Mouse (Mus musculus) duodenum, adult 2 months (tissue): ENCODE results near the gene Nudt19. TPM values are rescaled to one million over a fixed set of nuclear protein-coding genes. Genes with fewer than 3 reads are reported as not detected.

ENCODE experiments used
- polyA plus RNA-seq: library from polyadenylated mRNA; depleted of rRNA; stranded (reverse); fragments of >200 nt; gene quantifications from 2 replicates; pipeline ENCODE4 v1.2.3, GENCODE M21; 2012; ENCODE audit warnings: low replicate concordance; rRNA removed

Gene Nudt19
- 62.8 and 85.5 TPM in 2 replicates for polyA plus RNA-seq

GRCm38 (mm10) chr7:35556205-35556603 lies at the start of gene Nudt19:
Gene Nudt19, minus strand, starts transcription at chr7:35556304.

GRCm38 (mm10) chr7:35586055-35586905 lies 30.2 kb upstream of the Nudt19 start, which contains the start of gene Ankrd27:
Gene Ankrd27, plus strand, starts transcription at chr7:35586244.

GRCm38 (mm10) chr7:35585191-35586054 lies 29.3 kb upstream of the Nudt19 start, which contains the start of gene Rgs9bp:
Gene Rgs9bp, minus strand, starts transcription at chr7:35585582.

DNA sequence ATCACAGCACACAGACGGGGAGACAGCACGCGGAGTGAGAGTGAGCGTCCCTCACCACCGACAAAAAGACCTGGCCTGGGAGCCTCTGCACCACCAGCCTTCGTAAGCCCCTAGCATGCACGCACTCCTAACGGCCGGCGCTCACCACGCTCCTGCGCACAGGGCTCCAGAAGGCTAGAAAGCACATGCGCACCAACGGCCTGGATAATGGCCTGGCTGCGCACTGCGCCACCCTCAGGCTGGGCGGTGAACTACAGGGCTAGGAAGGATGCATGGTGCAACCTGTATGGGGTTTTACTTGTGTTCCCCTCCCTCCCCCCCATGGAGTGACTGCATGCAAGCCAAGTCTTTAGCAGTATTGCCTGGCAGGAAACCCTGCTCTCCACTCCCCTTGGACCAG lies 18.5 kb downstream of the Nudt19 start, which contains the start of gene Tdrd12:
Gene Tdrd12 (minus strand): TSS at position 184 of the 400 bp plus-strand sequence.

Other genes starting within 250 kb of the Nudt19 start
- gene Gpatch1, start 237.9 kb downstream of the Nudt19 start, polyA plus RNA-seq = 0.78 and 1.1 TPM in 2 replicates
- gene Rhpn2, start 222.1 kb downstream of the Nudt19 start, polyA plus RNA-seq = 18.1 and 19.7 TPM in 2 replicates
- 3.8 and 3.9 TPM in 2 replicates for gene Faap24, start 159.5 kb downstream of the Nudt19 start, polyA plus RNA-seq
- gene Cep89, start 159.3 kb downstream of the Nudt19 start, polyA plus RNA-seq = 6.6 and 10.2 TPM in 2 replicates
- 124 and 334 TPM in 2 replicates for gene Slc7a9, start 107.5 kb downstream of the Nudt19 start, polyA plus RNA-seq
- 0.04 TPM in 1 of 2 replicates, not detected in the other for gene Tdrd12, start 18.6 kb downstream of the Nudt19 start, polyA plus RNA-seq
- not detected in 2 replicates for gene Rgs9bp, start 29.3 kb upstream of the Nudt19 start, polyA plus RNA-seq
- gene Ankrd27, start 29.9 kb upstream of the Nudt19 start, polyA plus RNA-seq = 6.6 and 10.5 TPM in 2 replicates
- gene Pdcd5, start 91.2 kb upstream of the Nudt19 start, polyA plus RNA-seq = 25.0 and 39.9 TPM in 2 replicates
- 1.3 and 3.0 TPM in 2 replicates for gene Dpy19l3, start 198.2 kb upstream of the Nudt19 start, polyA plus RNA-seq
- gene Zfp507, start 246.7 kb upstream of the Nudt19 start, polyA plus RNA-seq = 2.2 and 2.7 TPM in 2 replicates